Mouse (Mus musculus) cerebellum, adult 2 months (tissue): ENCODE data around the gene Zfp213. TPM values are rescaled to one million over a fixed set of nuclear protein-coding genes. Genes with fewer than 3 reads are reported as not detected.

Experiments
- DNase-seq, 2 experiments: peaks; one replicate each; pipeline ENCODE4 v3.0.0; 2021
- H3K27ac ChIP-seq: fragments of 200-500 bp; 2 replicates; pipeline ENCODE4 v1.5.1; 2012; ENCODE audit warnings: low read length, control low read depth, inconsistent platforms; ENCODE audit not compliant: insufficient read depth
- H3K27me3 ChIP-seq: fragments of 200-500 bp; 2 replicates; pipeline ENCODE4 v1.6.1; 2012; ENCODE audit warnings: inconsistent platforms, mild to moderate bottlenecking, low read length, moderate library complexity; ENCODE audit not compliant: control insufficient read depth, insufficient read depth
- H3K4me1 ChIP-seq: fragments of 200-500 bp; 2 replicates; pipeline ENCODE4 v1.6.1; 2011; ENCODE audit warnings: low read length; ENCODE audit not compliant: control insufficient read depth, insufficient read depth
- H3K4me3 ChIP-seq: fragments of 200-500 bp; replicated peaks from 2 replicates; pipeline ENCODE3; 2011; ENCODE audit warnings: mild to moderate bottlenecking, low read depth, low read length, control low read depth; ENCODE audit not compliant: insufficient read depth
- CTCF ChIP-seq: fragments of 200-500 bp; IDR thresholded peaks from 2 replicates; pipeline ENCODE4 v1.5.1; 2011; ENCODE audit warnings: low read depth, mild to moderate bottlenecking, control low read depth, low read length, moderate library complexity, borderline replicate concordance; ENCODE audit not compliant: insufficient read depth
- POLR2A ChIP-seq: fragments of 200-500 bp; IDR thresholded peaks from 2 replicates; pipeline ENCODE4 v1.6.1; 2011; ENCODE audit warnings: low read length, control low read depth, borderline replicate concordance; ENCODE audit not compliant: insufficient read depth
- WGBS: fragments of 180-500 bp; shearing (Covaris S2); methylation state at CpG from one replicate; pipeline ENCODE4 v1.1.7; 2018; 5-methylcytosine and 5-hydroxymethylcytosine counted together
- polyA plus RNA-seq: library from polyadenylated mRNA; depleted of rRNA; stranded (reverse); fragments of >200 nt; gene quantifications from 2 replicates; pipeline ENCODE4 v1.2.3, GENCODE M21; 2012; rRNA removed

Gene Zfp213
- polyA plus RNA-seq, 1 experiment = 9.2 TPM

- 70% methylated on average over 2 of the region's 2 CpGs for WGBS
- no peak for DNase-seq
- Histone ChIP-seq H3K4me1 (no peaks in the 10 kb centered on the region), H3K27ac (no peak overlapping the region), H3K4me3 (no peak overlapping the region), H3K27me3 (no peaks in the 10 kb centered on the region)
- TF ChIP-seq POLR2A (no peak), CTCF (no peak)
Measured at GRCm38 (mm10) chr17:23518701-23519423, 45.2 kb downstream of the Zfp213 start.

Other genes starting within 250 kb of the Zfp213 start
- not detected in 2 replicates for gene Vmn2r115, start 220.5 kb downstream of the Zfp213 start, polyA plus RNA-seq
- gene Vmn2r116, start 179.6 kb downstream of the Zfp213 start, polyA plus RNA-seq = not detected in 2 replicates
- not detected in 2 replicates for gene Vmn2r117, start 84.5 kb downstream of the Zfp213 start, polyA plus RNA-seq
- 25.6 and 27.2 TPM in 2 replicates for gene Zfp13, start 35.2 kb upstream of the Zfp213 start, polyA plus RNA-seq
- gene Zscan10, start 36.6 kb upstream of the Zfp213 start, polyA plus RNA-seq = 0.13 and 0.16 TPM in 2 replicates
- gene Mmp25, start 81.0 kb upstream of the Zfp213 start, polyA plus RNA-seq = 0.23 and 0.25 TPM in 2 replicates
- gene Bicdl2, start 96.3 kb upstream of the Zfp213 start, polyA plus RNA-seq = not detected in 2 replicates
- gene Hcfc1r1, start 109.4 kb upstream of the Zfp213 start, polyA plus RNA-seq = 173 and 179 TPM in 2 replicates
- 16.1 and 17.1 TPM in 2 replicates for gene Thoc6, start 109.6 kb upstream of the Zfp213 start, polyA plus RNA-seq
- gene Tnfrsf12a, start 113.2 kb upstream of the Zfp213 start, polyA plus RNA-seq = 29.1 and 31.3 TPM in 2 replicates
- 0.11 and 0.13 TPM in 2 replicates for gene Cldn6, start 115.0 kb upstream of the Zfp213 start, polyA plus RNA-seq
- gene Cldn9, start 119.8 kb upstream of the Zfp213 start, polyA plus RNA-seq = 0.52 and 0.79 TPM in 2 replicates
- 0.64 and 1.1 TPM in 2 replicates for gene 1520401A03Rik, start 158.5 kb upstream of the Zfp213 start, polyA plus RNA-seq
- 10.3 and 10.6 TPM in 2 replicates for gene Pkmyt1, start 162.1 kb upstream of the Zfp213 start, polyA plus RNA-seq
- gene Paqr4, start 176.6 kb upstream of the Zfp213 start, polyA plus RNA-seq = 92.0 and 104 TPM in 2 replicates
- 0.57 and 0.84 TPM in 2 replicates for gene Kremen2, start 181.6 kb upstream of the Zfp213 start, polyA plus RNA-seq
- 341 and 366 TPM in 2 replicates for gene Flywch1, start 207.4 kb upstream of the Zfp213 start, polyA plus RNA-seq
- 50.5 and 54.8 TPM in 2 replicates for gene Flywch2, start 221.8 kb upstream of the Zfp213 start, polyA plus RNA-seq
- 711 and 720 TPM in 2 replicates for gene Srrm2, start 226.3 kb upstream of the Zfp213 start, polyA plus RNA-seq